Mouse (Mus musculus): ENCODE data around the gene Dusp3.

GRCm38 (mm10) chr11:102021196-102021595, 34.4 kb upstream of the Dusp3 start:
- TF ChIP-seq EP300 (IDR thresholded peaks at IDR 0.05; ENCODE audit: low read depth) (no peak), CTCF (IDR thresholded peaks at IDR 0.05; ENCODE audit: low read depth) (no peak)

All from liver, postnatal 0 days (tissue).